Mouse (Mus musculus): Measurements from ENCODE around the gene Twist1. TPM values are rescaled to one million over a fixed set of nuclear protein-coding genes. Genes with fewer than 3 reads are reported as not detected.

Gene Twist1
- polyA plus RNA-seq (2012; rRNA removed): 1.3 and 1.8 TPM in 2 replicates

GRCm38 (mm10) chr12:33957400-33958240 lies at the start of gene Twist1:
Gene Twist1, plus strand, starts transcription at chr12:33957671.
- DNase-seq (ENCODE audit: low read depth, low spot score): no peak
- under 1% methylated on average over 83 of the region's 105 CpGs for WGBS

- no peak for DNase-seq (ENCODE audit: low read depth, low spot score)
- 14% methylated on average over 3 of the region's 3 CpGs for WGBS
Observed at GRCm38 (mm10) chr12:33926751-33927150, 30.7 kb upstream of the Twist1 start.

- DNase-seq (ENCODE audit: low read depth, low spot score): no peak
- WGBS: 3% methylated on average over 15 of the region's 15 CpGs
Observed at GRCm38 (mm10) chr12:33927334-33928098, 30.0 kb upstream of the Twist1 start.

GRCm38 (mm10) chr12:33928331-33929192 lies 28.9 kb upstream of the Twist1 start, which contains the start of gene Ferd3l:
Gene Ferd3l, plus strand, starts transcription at chr12:33928425.
- 4% methylated on average over 39 of the region's 39 CpGs for WGBS
- DNase-seq (ENCODE audit: low read depth, low spot score): no peak

DNA sequence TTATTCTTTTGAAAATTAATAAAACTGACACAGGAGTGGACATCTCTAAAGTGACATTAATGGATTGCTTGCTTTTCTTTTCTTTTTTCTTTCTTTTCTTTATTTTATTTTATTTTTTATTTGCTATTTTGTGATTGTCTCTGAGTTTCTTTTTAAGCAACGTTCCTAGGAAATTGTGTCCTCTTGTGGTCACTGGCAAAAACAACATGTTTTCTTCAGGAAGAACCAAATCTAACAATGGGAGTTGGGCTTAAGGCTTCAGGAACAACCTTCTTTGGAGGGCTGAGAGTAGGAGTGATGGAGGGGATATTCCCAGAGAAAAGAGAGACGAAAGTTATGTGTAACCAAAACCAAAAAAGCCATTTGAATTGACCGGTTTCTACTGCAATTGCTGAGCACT lies 4.6 kb upstream of the Twist1 start:
- no peak for DNase-seq (ENCODE audit: low read depth, low spot score)
- 9% methylated on average over 3 of the region's 3 CpGs for WGBS

DNA sequence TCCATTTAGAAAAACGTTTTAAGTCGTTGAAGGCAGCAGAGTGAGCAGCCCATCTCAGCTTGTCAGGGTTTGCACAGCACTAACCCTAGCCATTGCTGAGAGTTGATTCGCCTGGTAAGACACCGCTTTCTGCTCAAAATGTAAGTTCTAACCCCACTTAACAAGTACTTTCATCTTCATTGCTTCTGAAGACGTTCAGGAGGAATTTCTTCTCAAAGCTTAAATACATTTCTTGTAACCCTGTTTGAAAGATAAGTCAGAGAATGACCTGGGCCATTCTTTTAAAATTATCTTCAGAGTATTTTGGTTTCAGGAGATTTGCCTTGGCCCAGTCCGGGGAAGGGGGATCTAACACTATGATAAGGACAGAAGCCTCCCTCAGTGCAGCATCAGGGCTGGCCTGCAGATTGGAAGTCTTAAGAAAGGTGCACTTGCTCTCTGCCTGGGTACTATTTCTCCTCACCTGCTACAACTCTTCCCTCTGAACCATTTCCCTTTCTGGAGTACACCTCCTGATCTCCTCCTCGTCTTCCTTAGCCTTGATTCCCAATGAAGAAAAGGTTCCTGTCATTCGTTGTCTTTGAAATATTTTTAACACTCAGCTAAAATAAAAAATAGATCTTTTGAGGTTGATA lies 2.4 kb upstream of the Twist1 start:
- no peak for DNase-seq (ENCODE audit: low read depth, low spot score)
- WGBS: 25% methylated on average over 8 of the region's 8 CpGs

DNA sequence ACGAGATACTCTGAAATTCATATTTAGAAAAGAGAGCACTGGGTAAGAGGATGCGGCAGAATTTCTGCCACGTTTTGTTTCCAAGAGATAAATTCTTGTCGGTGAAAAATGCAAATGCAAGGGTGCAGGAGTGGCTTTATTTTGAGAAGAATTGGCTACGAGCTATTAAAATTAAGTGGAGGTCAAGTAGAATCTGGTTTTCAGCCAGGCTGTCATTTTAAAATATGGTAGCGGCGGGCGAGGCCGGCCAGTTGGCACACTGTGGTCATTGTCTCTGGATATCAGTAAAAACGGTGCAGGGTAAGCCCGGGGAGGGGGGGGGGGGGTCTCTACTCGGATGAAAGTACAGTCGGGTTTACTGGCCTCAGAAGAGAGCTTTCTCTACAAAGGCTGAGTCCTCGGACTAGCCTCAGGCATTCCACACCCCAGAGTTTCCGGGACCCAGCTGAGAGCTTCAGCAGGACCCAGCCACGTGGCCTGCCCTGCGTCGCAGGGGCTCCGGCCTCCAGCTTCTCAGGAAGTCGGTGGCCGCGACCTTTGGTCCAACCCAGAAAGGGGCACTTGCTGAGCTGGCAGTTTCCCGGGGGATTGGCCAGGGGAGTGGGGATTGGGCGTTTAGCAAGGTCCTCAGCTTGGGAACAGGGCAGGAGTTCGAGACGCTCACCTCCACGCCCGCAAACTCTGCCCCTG lies 1.7 kb upstream of the Twist1 start:
- no peak for DNase-seq (ENCODE audit: low read depth, low spot score)
- WGBS: 15% methylated on average over 28 of the region's 28 CpGs

DNA sequence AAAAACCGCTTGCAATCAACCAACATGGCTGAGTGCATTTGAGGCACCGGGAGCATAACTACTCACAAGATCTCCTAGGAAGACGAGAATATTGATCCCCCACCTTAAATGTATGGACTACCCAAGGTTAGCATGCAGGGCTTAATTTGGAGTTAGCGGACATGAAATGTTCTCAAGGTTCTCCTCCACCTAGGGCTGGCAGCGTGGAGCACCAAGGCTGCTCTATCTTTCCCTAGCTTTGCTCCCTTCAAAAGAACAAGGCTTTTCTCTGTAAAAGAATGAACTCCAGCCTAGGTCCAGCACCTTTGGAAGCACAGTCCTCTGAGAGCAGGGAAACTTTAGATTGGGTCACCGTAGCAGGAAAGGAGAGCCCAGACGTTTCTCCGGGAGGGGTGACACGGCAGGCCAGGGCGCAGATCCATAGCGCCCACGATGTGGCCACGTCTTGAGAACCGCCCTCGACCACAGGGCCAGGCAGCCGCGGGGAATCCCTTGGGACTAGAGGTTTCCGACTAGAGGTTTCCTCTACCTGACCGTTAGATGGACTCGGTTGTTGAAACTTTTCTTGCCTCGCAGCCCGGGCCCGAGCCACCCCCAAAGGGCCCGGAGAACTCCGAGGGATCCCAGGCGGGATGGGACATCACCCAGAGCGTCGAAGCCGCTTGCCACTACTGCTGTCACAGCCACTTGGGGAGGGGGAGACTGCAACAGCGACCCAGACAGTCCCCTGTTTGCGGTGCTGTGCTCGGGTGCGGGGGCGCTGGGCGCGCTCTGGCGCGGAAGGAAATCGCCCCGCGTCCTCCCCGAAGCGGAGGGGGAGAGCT lies 683 bp upstream of the Twist1 start:
- DNase-seq (ENCODE audit: low read depth, low spot score): no peak
- WGBS: 3% methylated on average over 43 of the region's 43 CpGs

- WGBS: 2% methylated on average over 52 of the region's 56 CpGs
- DNase-seq (ENCODE audit: low read depth, low spot score): no peak
Observed at GRCm38 (mm10) chr12:33958241-33959194, 1.0 kb downstream of the Twist1 start.

- no peak for DNase-seq (ENCODE audit: low read depth, low spot score)
- 11% methylated on average over 6 of the region's 6 CpGs for WGBS
Observed at GRCm38 (mm10) chr12:33959206-33959605, 1.7 kb downstream of the Twist1 start.

GRCm38 (mm10) chr12:33959846-33960245 lies 2.4 kb downstream of the Twist1 start:
- DNase-seq (ENCODE audit: low read depth, low spot score): no peak
- 21% methylated on average over 3 of the region's 3 CpGs for WGBS

- DNase-seq (ENCODE audit: low read depth, low spot score): no peak
- 39% methylated on average over 5 of the region's 5 CpGs for WGBS
Observed at GRCm38 (mm10) chr12:33961013-33961412, 3.5 kb downstream of the Twist1 start.

GRCm38 (mm10) chr12:33962118-33962772 lies 4.8 kb downstream of the Twist1 start:
- no peak for DNase-seq (ENCODE audit: low read depth, low spot score)
- WGBS: 26% methylated on average over 17 of the region's 17 CpGs

DNA sequence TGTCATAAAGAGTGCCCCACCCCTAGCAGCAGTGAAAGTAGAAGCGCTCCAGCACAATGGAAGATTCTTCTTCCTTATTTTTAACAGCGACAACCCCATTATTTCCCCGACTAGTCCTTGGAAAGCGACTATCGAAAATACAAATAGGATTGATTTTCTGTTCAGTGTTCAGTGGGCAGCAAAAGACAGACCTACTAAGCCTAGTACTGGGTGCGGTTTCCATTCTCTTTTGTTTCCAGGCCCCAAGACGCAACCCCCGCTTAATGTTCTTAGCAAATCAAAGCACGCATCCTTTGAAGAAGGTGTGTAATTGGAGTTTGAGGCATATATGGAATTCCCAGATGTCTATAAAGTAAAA lies 5.3 kb downstream of the Twist1 start:
- 35% methylated on average over 9 of the region's 9 CpGs for WGBS
- DNase-seq (ENCODE audit: low read depth, low spot score): no peak

- 25% methylated on average over 15 of the region's 15 CpGs for WGBS
- no peak for DNase-seq (ENCODE audit: low read depth, low spot score)
Observed at GRCm38 (mm10) chr12:33963671-33964369, 6.3 kb downstream of the Twist1 start.

GRCm38 (mm10) chr12:33964427-33964826 lies 7.0 kb downstream of the Twist1 start:
- no peak for DNase-seq (ENCODE audit: low read depth, low spot score)
- WGBS: 24% methylated on average over 2 of the region's 2 CpGs

All from large intestine, adult 2 months (tissue).